Mouse (Mus musculus) cerebellum, adult 11 months (tissue): ENCODE data around the gene Tmprss11d.
"Not testable (repeated sequence)": the region's sequence is repeated elsewhere in the genome, so short reads cannot be mapped to it uniquely, and the experiment has no call there.

Experiments
- DNase-seq: peaks from one replicate; pipeline ENCODE4 v3.0.0; 2022

Tmprss11d gene

GRCm38 (mm10) chr5:86373320-86373719, at the start of gene Tmprss11d:
TSS of gene Tmprss11d (minus strand) at chr5:86373420.
- DNase-seq, result no peak

GRCm38 (mm10) chr5:86421323-86422028, 48.3 kb upstream of the Tmprss11d start:
- DNase-seq, result no peak

- no peak for DNase-seq
Observed at GRCm38 (mm10) chr5:86419494-86419893, 46.3 kb upstream of the Tmprss11d start.

GRCm38 (mm10) chr5:86414280-86414679, 41.1 kb upstream of the Tmprss11d start:
- DNase-seq, result no peak

- DNase-seq, result peak; percentile 12
Observed at GRCm38 (mm10) chr5:86410815-86411214, 37.6 kb upstream of the Tmprss11d start.

GRCm38 (mm10) chr5:86407941-86408340, 34.7 kb upstream of the Tmprss11d start:
- DNase-seq, result no peak

- no peak for DNase-seq
Observed at GRCm38 (mm10) chr5:86407191-86407590, 34.0 kb upstream of the Tmprss11d start.

- DNase-seq, result peak; percentile 2
Observed at GRCm38 (mm10) chr5:86359412-86359985, 13.7 kb downstream of the Tmprss11d start.

GRCm38 (mm10) chr5:86352966-86353365, 20.3 kb downstream of the Tmprss11d start:
- peak; percentile 21 for DNase-seq

GRCm38 (mm10) chr5:86318018-86318956, 54.9 kb downstream of the Tmprss11d start:
- not testable (repeated sequence) for DNase-seq

- peak; percentile 73 for DNase-seq
Observed at GRCm38 (mm10) chr5:86306116-86306515, 67.1 kb downstream of the Tmprss11d start.

- DNase-seq, result no peak
Observed at GRCm38 (mm10) chr5:86303877-86304276, 69.3 kb downstream of the Tmprss11d start.

- no peak for DNase-seq
Observed at GRCm38 (mm10) chr5:86289208-86289607, 84.0 kb downstream of the Tmprss11d start, which contains the start of gene Tmprss11c. TSS of gene Tmprss11c (minus strand) at chr5:86289308.
